Mouse (Mus musculus): Measurements from ENCODE around the gene Hamp2. TPM values are rescaled to one million over a fixed set of nuclear protein-coding genes. Genes with fewer than 3 reads are reported as not detected.

Hamp2 gene
- polyA plus RNA-seq, 1 experiment from 2014 or later = not detected

GRCm38 (mm10) chr7:30892515-30892914, 32.0 kb downstream of the Hamp2 start:
- WGBS (ENCODE audit: insufficient replicate concordance) = 55% methylated on average over 3 of the region's 3 CpGs
- Histone ChIP-seq H3K9me3 (replicated peaks; ENCODE audit: control insufficient read depth, low read length) (no peaks in the 10 kb centered on the region), H3K4me1 (ENCODE audit: control insufficient read depth, insufficient read depth, low read length) (no peaks in the 10 kb centered on the region), H3K36me3 (ENCODE audit: control insufficient read depth, insufficient read depth, low read length) (no peaks in the 10 kb centered on the region), H3K27ac (ENCODE audit: low read depth, low read length) (no peak overlapping the region), H3K4me3 (ENCODE audit: low read depth, low read length) (no peak overlapping the region), H3K27me3 (ENCODE audit: control insufficient read depth, insufficient read depth, low read length) (no peaks in the 10 kb centered on the region), H3K4me2 (no peak overlapping the region), H3K9ac (ENCODE audit: low read depth, low read length) (no peak overlapping the region)
- ATAC-seq (replicated peaks; ENCODE audit: insufficient number of reproducible peaks, low FRiP score, low TSS enrichment) = no peak

- H3K27me3 ChIP-seq (ENCODE audit: control insufficient read depth, insufficient read depth, low read length) = no peaks in the 10 kb centered on the region
- H3K27ac ChIP-seq (ENCODE audit: low read depth, low read length) = no peak overlapping the region
- H3K4me1 ChIP-seq (ENCODE audit: control insufficient read depth, insufficient read depth, low read length) = no peaks in the 10 kb centered on the region
- no peak overlapping the region for H3K4me2 ChIP-seq
- no peaks in the 10 kb centered on the region for H3K9me3 ChIP-seq (replicated peaks; ENCODE audit: control insufficient read depth, low read length)
- WGBS (ENCODE audit: insufficient replicate concordance) = 83% methylated on average over 9 of the region's 9 CpGs
- H3K36me3 ChIP-seq (ENCODE audit: control insufficient read depth, insufficient read depth, low read length) = no peaks in the 10 kb centered on the region
- H3K4me3 ChIP-seq (ENCODE audit: low read depth, low read length) = no peak overlapping the region
- no peak for ATAC-seq (replicated peaks; ENCODE audit: insufficient number of reproducible peaks, low FRiP score, low TSS enrichment)
- no peak overlapping the region for H3K9ac ChIP-seq (ENCODE audit: low read depth, low read length)
Measured at GRCm38 (mm10) chr7:30891746-30892145, 32.7 kb downstream of the Hamp2 start.

GRCm38 (mm10) chr7:30890681-30891080, 33.8 kb downstream of the Hamp2 start:
- H3K9me3 ChIP-seq (replicated peaks; ENCODE audit: control insufficient read depth, low read length) = no peaks in the 10 kb centered on the region
- no peak overlapping the region for H3K27ac ChIP-seq (ENCODE audit: low read depth, low read length)
- H3K9ac ChIP-seq (ENCODE audit: low read depth, low read length) = no peak overlapping the region
- 43% methylated on average over 2 of the region's 2 CpGs for whole genome bisulfite sequencing (ENCODE audit: insufficient replicate concordance)
- no peaks in the 10 kb centered on the region for H3K4me1 ChIP-seq (ENCODE audit: control insufficient read depth, insufficient read depth, low read length)
- H3K27me3 ChIP-seq (ENCODE audit: control insufficient read depth, insufficient read depth, low read length) = no peaks in the 10 kb centered on the region
- no peak overlapping the region for H3K4me2 ChIP-seq
- H3K36me3 ChIP-seq (ENCODE audit: control insufficient read depth, insufficient read depth, low read length) = no peaks in the 10 kb centered on the region
- H3K4me3 ChIP-seq (ENCODE audit: low read depth, low read length) = no peak overlapping the region
- no peak for ATAC-seq (replicated peaks; ENCODE audit: insufficient number of reproducible peaks, low FRiP score, low TSS enrichment)

GRCm38 (mm10) chr7:30888786-30889185, 35.7 kb downstream of the Hamp2 start:
- Histone ChIP-seq H3K9me3 (replicated peaks; ENCODE audit: control insufficient read depth, low read length) (no peaks in the 10 kb centered on the region), H3K36me3 (ENCODE audit: control insufficient read depth, insufficient read depth, low read length) (no peaks in the 10 kb centered on the region), H3K9ac (ENCODE audit: low read depth, low read length) (no peak overlapping the region), H3K4me2 (no peak overlapping the region), H3K27me3 (ENCODE audit: control insufficient read depth, insufficient read depth, low read length) (no peaks in the 10 kb centered on the region), H3K27ac (ENCODE audit: low read depth, low read length) (no peak overlapping the region), H3K4me3 (ENCODE audit: low read depth, low read length) (no peak overlapping the region), H3K4me1 (ENCODE audit: control insufficient read depth, insufficient read depth, low read length) (no peaks in the 10 kb centered on the region)
- ATAC-seq (replicated peaks; ENCODE audit: insufficient number of reproducible peaks, low FRiP score, low TSS enrichment) = no peak
- WGBS (ENCODE audit: insufficient replicate concordance) = 75% methylated on average over 7 of the region's 7 CpGs

- Histone ChIP-seq H3K4me3 (ENCODE audit: low read depth, low read length) (no peak overlapping the region), H3K27ac (ENCODE audit: low read depth, low read length) (no peak overlapping the region), H3K9ac (ENCODE audit: low read depth, low read length) (no peak overlapping the region), H3K36me3 (ENCODE audit: control insufficient read depth, insufficient read depth, low read length) (no peaks in the 10 kb centered on the region), H3K4me2 (no peak overlapping the region), H3K9me3 (replicated peaks; ENCODE audit: control insufficient read depth, low read length) (no peaks in the 10 kb centered on the region), H3K4me1 (ENCODE audit: control insufficient read depth, insufficient read depth, low read length) (no peaks in the 10 kb centered on the region), H3K27me3 (ENCODE audit: control insufficient read depth, insufficient read depth, low read length) (no peaks in the 10 kb centered on the region)
- 76% methylated on average over 14 of the region's 14 CpGs for WGBS (ENCODE audit: insufficient replicate concordance)
- ATAC-seq (replicated peaks; ENCODE audit: insufficient number of reproducible peaks, low FRiP score, low TSS enrichment) = no peak
Measured at GRCm38 (mm10) chr7:30887568-30888188, 36.8 kb downstream of the Hamp2 start.

- Histone ChIP-seq H3K9ac (ENCODE audit: low read depth, low read length) (no peak overlapping the region), H3K4me3 (ENCODE audit: low read depth, low read length) (no peak overlapping the region), H3K27ac (ENCODE audit: low read depth, low read length) (no peak overlapping the region), H3K27me3 (ENCODE audit: control insufficient read depth, insufficient read depth, low read length) (no peaks in the 10 kb centered on the region), H3K4me2 (no peak overlapping the region), H3K36me3 (ENCODE audit: control insufficient read depth, insufficient read depth, low read length) (no peaks in the 10 kb centered on the region), H3K9me3 (replicated peaks; ENCODE audit: control insufficient read depth, low read length) (no peaks in the 10 kb centered on the region), H3K4me1 (ENCODE audit: control insufficient read depth, insufficient read depth, low read length) (no peaks in the 10 kb centered on the region)
- no peak for ATAC-seq (replicated peaks; ENCODE audit: insufficient number of reproducible peaks, low FRiP score, low TSS enrichment)
- WGBS (ENCODE audit: insufficient replicate concordance) = 82% methylated on average over 4 of the region's 4 CpGs
Measured at GRCm38 (mm10) chr7:30886852-30887251, 37.6 kb downstream of the Hamp2 start.

- H3K27ac ChIP-seq (ENCODE audit: low read depth, low read length) = no peak overlapping the region
- no peak overlapping the region for H3K9ac ChIP-seq (ENCODE audit: low read depth, low read length)
- no peaks in the 10 kb centered on the region for H3K4me1 ChIP-seq (ENCODE audit: control insufficient read depth, insufficient read depth, low read length)
- H3K36me3 ChIP-seq (ENCODE audit: control insufficient read depth, insufficient read depth, low read length) = no peaks in the 10 kb centered on the region
- H3K4me2 ChIP-seq = no peak overlapping the region
- no peak for ATAC-seq (replicated peaks; ENCODE audit: insufficient number of reproducible peaks, low FRiP score, low TSS enrichment)
- H3K9me3 ChIP-seq (replicated peaks; ENCODE audit: control insufficient read depth, low read length) = no peaks in the 10 kb centered on the region
- H3K4me3 ChIP-seq (ENCODE audit: low read depth, low read length) = no peak overlapping the region
- no peaks in the 10 kb centered on the region for H3K27me3 ChIP-seq (ENCODE audit: control insufficient read depth, insufficient read depth, low read length)
Measured at GRCm38 (mm10) chr7:30884047-30884446, 40.4 kb downstream of the Hamp2 start.

GRCm38 (mm10) chr7:30881367-30881766, 43.1 kb downstream of the Hamp2 start:
- ATAC-seq (replicated peaks; ENCODE audit: insufficient number of reproducible peaks, low FRiP score, low TSS enrichment) = no peak
- H3K36me3 ChIP-seq (ENCODE audit: control insufficient read depth, insufficient read depth, low read length) = no peaks in the 10 kb centered on the region
- no peak overlapping the region for H3K4me2 ChIP-seq
- no peaks in the 10 kb centered on the region for H3K4me1 ChIP-seq (ENCODE audit: control insufficient read depth, insufficient read depth, low read length)
- H3K4me3 ChIP-seq (ENCODE audit: low read depth, low read length) = no peak overlapping the region
- no peak overlapping the region for H3K27ac ChIP-seq (ENCODE audit: low read depth, low read length)
- no peaks in the 10 kb centered on the region for H3K27me3 ChIP-seq (ENCODE audit: control insufficient read depth, insufficient read depth, low read length)
- H3K9me3 ChIP-seq (replicated peaks; ENCODE audit: control insufficient read depth, low read length) = no peaks in the 10 kb centered on the region
- WGBS (ENCODE audit: insufficient replicate concordance) = 68% methylated on average over 3 of the region's 3 CpGs
- H3K9ac ChIP-seq (ENCODE audit: low read depth, low read length) = no peak overlapping the region

GRCm38 (mm10) chr7:30880176-30880575, 44.3 kb downstream of the Hamp2 start, which contains the start of gene Cd22:
Cd22 (minus strand) TSS chr7:30880342.
- Histone ChIP-seq H3K4me1 (ENCODE audit: control insufficient read depth, insufficient read depth, low read length) (no peaks in the 10 kb centered on the region), H3K4me3 (ENCODE audit: low read depth, low read length) (no peak within 1 kb of the TSS), H3K9ac (ENCODE audit: low read depth, low read length) (no peak within 1 kb of the TSS), H3K27ac (ENCODE audit: low read depth, low read length) (no peak within 1 kb of the TSS), H3K36me3 (ENCODE audit: control insufficient read depth, insufficient read depth, low read length) (no peaks in the 10 kb centered on the region), H3K9me3 (replicated peaks; ENCODE audit: control insufficient read depth, low read length) (no peaks in the 10 kb centered on the region), H3K27me3 (ENCODE audit: control insufficient read depth, insufficient read depth, low read length) (no peaks in the 10 kb centered on the region), H3K4me2 (no peak within 1 kb of the TSS)
- no peak for ATAC-seq (replicated peaks; ENCODE audit: insufficient number of reproducible peaks, low FRiP score, low TSS enrichment)
- 54% methylated on average over 7 of the region's 7 CpGs for WGBS (ENCODE audit: insufficient replicate concordance)
